Mouse (Mus musculus) lung, adult 2 months (tissue): ENCODE results near the gene St7.

Experiments used
- CTCF ChIP-seq: fragments of 200-500 bp; IDR thresholded peaks from 2 replicates; pipeline ENCODE4 v1.5.1; 2011; ENCODE audit warnings: mild to moderate bottlenecking, low read length, control low read depth; ENCODE audit not compliant: insufficient read depth
- POLR2A ChIP-seq: fragments of 200-500 bp; IDR thresholded peaks from 2 replicates; pipeline ENCODE4 v1.6.1; 2011; ENCODE audit warnings: low read depth, mild to moderate bottlenecking, control low read depth, low read length, borderline replicate concordance; ENCODE audit errors: extremely low read depth

- TF ChIP-seq POLR2A (no peak), CTCF (no peak)
Observed at GRCm38 (mm10) chr6:17755902-17756301, 63.2 kb downstream of the St7 start.
